Mouse (Mus musculus): ENCODE results near the gene Ifnab. TPM values are rescaled to one million over a fixed set of nuclear protein-coding genes. Genes with fewer than 3 reads are reported as not detected.
A peak's percentile ranks its signal among the peaks of the same experiment; 100 is the strongest.

The Ifnab gene
- polyA plus RNA-seq, 1 experiment = not detected

- Histone ChIP-seq H3K27me3 (replicated peaks; ENCODE audit: control insufficient read depth, insufficient read depth, low read length) (no peaks in the 10 kb centered on the region), H3K4me3 (ENCODE audit: insufficient read depth, low read depth, low read length) (peak overlapping the region; percentile 8; the same call in 1 of the 2 replicates), H3K36me3 (ENCODE audit: control insufficient read depth, insufficient read depth, low read length) (peaks cover 7% of the 10 kb centered on the region), H3K4me1 (ENCODE audit: control insufficient read depth, insufficient read depth, low read length) (peaks cover 4% of the 10 kb centered on the region; the same call in 1 of the 2 replicates), H3K27ac (ENCODE audit: insufficient read depth, low read depth, low read length) (no peak overlapping the region)
- no peak for TF ChIP-seq POLR2A (IDR thresholded peaks at IDR 0.05; ENCODE audit: low read depth, low read length)
- TF ChIP-seq CTCF (conservative IDR thresholded peaks at IDR 0.05; ENCODE audit: insufficient read depth, insufficient read length, low read depth, low read length) = no peak
- 6% methylated on average over 1 of the region's 1 CpGs for WGBS
- no peak for DNase-seq
Observed at GRCm38 (mm10) chr4:88718715-88719114, 27.6 kb upstream of the Ifnab start.

GRCm38 (mm10) chr4:88715059-88715458 is 23.9 kb upstream of the Ifnab start:
- no peak for TF ChIP-seq CTCF (conservative IDR thresholded peaks at IDR 0.05; ENCODE audit: insufficient read depth, insufficient read length, low read depth, low read length)
- DNase-seq = peak; percentile 37
- Histone ChIP-seq H3K27ac (ENCODE audit: insufficient read depth, low read depth, low read length) (no peak overlapping the region), H3K27me3 (replicated peaks; ENCODE audit: control insufficient read depth, insufficient read depth, low read length) (no peaks in the 10 kb centered on the region), H3K36me3 (ENCODE audit: control insufficient read depth, insufficient read depth, low read length) (peaks cover 7% of the 10 kb centered on the region), H3K4me3 (ENCODE audit: insufficient read depth, low read depth, low read length) (no peak overlapping the region), H3K4me1 (ENCODE audit: control insufficient read depth, insufficient read depth, low read length) (peaks cover 4% of the 10 kb centered on the region; the same call in 1 of the 2 replicates)

GRCm38 (mm10) chr4:88714281-88714680 is 23.1 kb upstream of the Ifnab start:
- H3K27ac ChIP-seq (ENCODE audit: insufficient read depth, low read depth, low read length) = no peak overlapping the region
- H3K36me3 ChIP-seq (ENCODE audit: control insufficient read depth, insufficient read depth, low read length) = peaks cover 7% of the 10 kb centered on the region
- no peak overlapping the region for H3K4me3 ChIP-seq (ENCODE audit: insufficient read depth, low read depth, low read length)
- DNase-seq = no peak
- peaks cover 4% of the 10 kb centered on the region; the same call in 1 of the 2 replicates for H3K4me1 ChIP-seq (ENCODE audit: control insufficient read depth, insufficient read depth, low read length)
- 57% methylated on average over 1 of the region's 1 CpGs for WGBS
- no peaks in the 10 kb centered on the region for H3K27me3 ChIP-seq (replicated peaks; ENCODE audit: control insufficient read depth, insufficient read depth, low read length)
- no peak for TF ChIP-seq POLR2A (IDR thresholded peaks at IDR 0.05; ENCODE audit: low read depth, low read length)
- no peak for TF ChIP-seq CTCF (conservative IDR thresholded peaks at IDR 0.05; ENCODE audit: insufficient read depth, insufficient read length, low read depth, low read length)

GRCm38 (mm10) chr4:88707128-88707826 is 16.1 kb upstream of the Ifnab start:
- WGBS = 93% methylated on average over 1 of the region's 1 CpGs
- no peak for TF ChIP-seq CTCF (conservative IDR thresholded peaks at IDR 0.05; ENCODE audit: insufficient read depth, insufficient read length, low read depth, low read length)
- TF ChIP-seq POLR2A (IDR thresholded peaks at IDR 0.05; ENCODE audit: low read depth, low read length) = no peak
- Histone ChIP-seq H3K27me3 (replicated peaks; ENCODE audit: control insufficient read depth, insufficient read depth, low read length) (no peaks in the 10 kb centered on the region), H3K4me3 (ENCODE audit: insufficient read depth, low read depth, low read length) (no peak overlapping the region), H3K4me1 (ENCODE audit: control insufficient read depth, insufficient read depth, low read length) (0 out of 2 replicates have a peak, but pooled peaks cover 3% of the 10 kb centered on the region), H3K27ac (ENCODE audit: insufficient read depth, low read depth, low read length) (no peak overlapping the region), H3K36me3 (ENCODE audit: control insufficient read depth, insufficient read depth, low read length) (no peaks in the 10 kb centered on the region)
- DNase-seq = no peak

- WGBS = 27% methylated on average over 3 of the region's 3 CpGs
- TF ChIP-seq POLR2A (IDR thresholded peaks at IDR 0.05; ENCODE audit: low read depth, low read length) = no peak
- no peak for TF ChIP-seq CTCF (conservative IDR thresholded peaks at IDR 0.05; ENCODE audit: insufficient read depth, insufficient read length, low read depth, low read length)
- H3K27me3 ChIP-seq (replicated peaks; ENCODE audit: control insufficient read depth, insufficient read depth, low read length) = no peaks in the 10 kb centered on the region
- H3K36me3 ChIP-seq (ENCODE audit: control insufficient read depth, insufficient read depth, low read length) = no peaks in the 10 kb centered on the region
- H3K4me3 ChIP-seq (ENCODE audit: insufficient read depth, low read depth, low read length) = no peak overlapping the region
- DNase-seq = no peak
- no peak overlapping the region for H3K27ac ChIP-seq (ENCODE audit: insufficient read depth, low read depth, low read length)
- 0 out of 2 replicates have a peak, but pooled peaks cover 3% of the 10 kb centered on the region for H3K4me1 ChIP-seq (ENCODE audit: control insufficient read depth, insufficient read depth, low read length)
Observed at GRCm38 (mm10) chr4:88705924-88706323, 14.8 kb upstream of the Ifnab start.

GRCm38 (mm10) chr4:88699301-88699700 is 8.1 kb upstream of the Ifnab start:
- H3K27ac ChIP-seq (ENCODE audit: insufficient read depth, low read depth, low read length) = peak overlapping the region; percentile 55; the same call in 1 of the 2 replicates

GRCm38 (mm10) chr4:88698781-88699180 is 7.6 kb upstream of the Ifnab start:
- 69% methylated on average over 5 of the region's 5 CpGs for WGBS
- no peak overlapping the region for H3K4me3 ChIP-seq (ENCODE audit: insufficient read depth, low read depth, low read length)
- peak overlapping the region; percentile 60; the same call in 1 of the 2 replicates for H3K27ac ChIP-seq (ENCODE audit: insufficient read depth, low read depth, low read length)
- no peak for TF ChIP-seq CTCF (conservative IDR thresholded peaks at IDR 0.05; ENCODE audit: insufficient read depth, insufficient read length, low read depth, low read length)
- no peak for TF ChIP-seq POLR2A (IDR thresholded peaks at IDR 0.05; ENCODE audit: low read depth, low read length)
- peaks cover 12% of the 10 kb centered on the region; the same call in 1 of the 2 replicates for H3K4me1 ChIP-seq (ENCODE audit: control insufficient read depth, insufficient read depth, low read length)
- H3K27me3 ChIP-seq (replicated peaks; ENCODE audit: control insufficient read depth, insufficient read depth, low read length) = no peaks in the 10 kb centered on the region
- no peak for DNase-seq
- H3K36me3 ChIP-seq (ENCODE audit: control insufficient read depth, insufficient read depth, low read length) = no peaks in the 10 kb centered on the region

More at GRCm38 (mm10) chr4:88699301-88699700, 8.1 kb upstream of the Ifnab start:
- H3K27me3 ChIP-seq (replicated peaks; ENCODE audit: control insufficient read depth, insufficient read depth, low read length) = no peaks in the 10 kb centered on the region
- H3K4me1 ChIP-seq (ENCODE audit: control insufficient read depth, insufficient read depth, low read length) = peaks cover 12% of the 10 kb centered on the region; the same call in 1 of the 2 replicates
- WGBS = 84% methylated on average over 1 of the region's 1 CpGs
- peak; percentile 57 for DNase-seq
- no peaks in the 10 kb centered on the region for H3K36me3 ChIP-seq (ENCODE audit: control insufficient read depth, insufficient read depth, low read length)
- TF ChIP-seq CTCF (conservative IDR thresholded peaks at IDR 0.05; ENCODE audit: insufficient read depth, insufficient read length, low read depth, low read length) = no peak
- TF ChIP-seq POLR2A (IDR thresholded peaks at IDR 0.05; ENCODE audit: low read depth, low read length) = no peak
- no peak overlapping the region for H3K4me3 ChIP-seq (ENCODE audit: insufficient read depth, low read depth, low read length)

Measured in kidney, adult 2 months (tissue).